Mouse (Mus musculus) kidney, adult 2 months (tissue): ENCODE data around the gene Slit3. TPM values are rescaled to one million over a fixed set of nuclear protein-coding genes. Genes with fewer than 3 reads are reported as not detected.

ENCODE experiments used
- DNase-seq: peaks from one replicate; pipeline ENCODE4 v3.0.0; 2021
- H3K27ac ChIP-seq: fragments of 200-500 bp; 2 replicates; pipeline ENCODE4 v1.5.1; 2012; ENCODE audit warnings: low read depth, low read length, control low read depth, inconsistent platforms; ENCODE audit not compliant: insufficient read depth
- H3K27me3 ChIP-seq: fragments of 200-500 bp; replicated peaks from 2 replicates; pipeline ENCODE4 v1.6.1; 2012; ENCODE audit warnings: mild to moderate bottlenecking, moderate library complexity, low read length, inconsistent platforms; ENCODE audit not compliant: control insufficient read depth, insufficient read depth
- H3K36me3 ChIP-seq: fragments of 200-500 bp; 2 replicates; pipeline ENCODE4 v1.6.1; 2012; ENCODE audit warnings: mild to moderate bottlenecking, moderate library complexity, low read length, inconsistent platforms; ENCODE audit not compliant: control insufficient read depth, insufficient read depth
- H3K4me1 ChIP-seq: fragments of 200-500 bp; 2 replicates; pipeline ENCODE4 v1.6.1; 2011; ENCODE audit warnings: low read length; ENCODE audit not compliant: control insufficient read depth, insufficient read depth
- H3K4me3 ChIP-seq: fragments of 200-500 bp; 2 replicates; pipeline ENCODE4 v1.5.1; 2011; ENCODE audit warnings: mild to moderate bottlenecking, low read depth, low read length, control low read depth; ENCODE audit not compliant: insufficient read depth
- CTCF ChIP-seq: fragments of 200-500 bp; conservative IDR thresholded peaks from 2 replicates; pipeline ENCODE4 v1.5.1; 2011; ENCODE audit warnings: low read depth, mild to moderate bottlenecking, control low read depth, low read length, moderate library complexity, mixed read lengths; ENCODE audit not compliant: insufficient read depth, insufficient read length
- POLR2A ChIP-seq: fragments of 200-500 bp; IDR thresholded peaks from one replicate; pipeline ENCODE4 v1.6.1; 2011; ENCODE audit warnings: low read depth, low read length, control low read depth
- WGBS: fragments of 180-500 bp; shearing (Covaris S2); methylation state at CpG from one replicate; pipeline ENCODE4 v1.1.7; 2018; 5-methylcytosine and 5-hydroxymethylcytosine counted together
- polyA plus RNA-seq: library from polyadenylated mRNA; depleted of rRNA; stranded (reverse); fragments of >200 nt; gene quantifications from 2 replicates; pipeline ENCODE4 v1.2.3, GENCODE M21; 2012

Slit3 gene
- polyA plus RNA-seq, 1 experiment = 8.4 TPM

DNA sequence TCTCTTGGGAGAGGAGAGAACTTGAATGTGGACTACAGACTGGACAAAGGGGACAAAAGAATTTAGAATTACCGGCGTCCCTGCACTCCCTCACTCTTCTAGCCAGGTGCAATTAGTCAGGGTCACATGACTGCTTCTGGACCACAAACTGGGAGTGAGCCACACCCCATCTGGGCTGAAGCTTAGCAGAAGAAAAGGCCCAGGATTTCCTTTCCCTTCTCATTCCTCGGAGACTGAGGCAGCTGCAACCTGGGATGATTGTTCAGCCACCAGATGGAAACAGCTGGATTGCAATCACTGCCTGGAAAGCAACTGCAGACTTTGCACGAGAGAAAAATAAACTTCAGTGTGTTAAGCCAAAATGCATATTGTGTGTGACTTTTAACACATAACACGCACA is 35.0 kb upstream of the Slit3 start:
- H3K36me3 ChIP-seq = no peaks in the 10 kb centered on the region
- DNase-seq = no peak
- WGBS = 32% methylated on average over 5 of the region's 5 CpGs
- TF ChIP-seq CTCF (no peak), POLR2A (no peak)
- no peak overlapping the region for H3K27ac ChIP-seq
- no peak overlapping the region for H3K4me3 ChIP-seq
- no peaks in the 10 kb centered on the region for H3K4me1 ChIP-seq
- H3K27me3 ChIP-seq = no peaks in the 10 kb centered on the region

DNA sequence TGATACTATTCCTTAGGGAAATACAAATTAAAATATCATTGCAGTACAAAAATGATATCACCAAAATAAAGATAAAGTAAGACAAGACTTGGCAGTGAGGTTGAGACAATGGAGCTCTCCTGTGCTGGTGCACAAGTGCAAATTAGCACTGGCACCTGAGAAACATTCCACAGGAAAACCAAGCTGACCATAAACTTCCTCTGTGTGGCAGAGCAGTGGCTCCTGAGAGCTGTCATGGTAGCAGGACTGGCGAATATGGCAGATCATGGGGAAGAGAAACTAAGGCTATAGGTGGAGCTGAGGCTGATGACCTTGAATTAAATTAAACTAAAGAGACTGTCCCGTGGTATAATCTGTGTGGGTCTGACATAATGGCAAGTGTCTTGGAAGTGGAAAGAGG is 33.6 kb upstream of the Slit3 start:
- 72% methylated on average over 2 of the region's 2 CpGs for WGBS
- no peak overlapping the region for H3K4me3 ChIP-seq
- no peaks in the 10 kb centered on the region for H3K36me3 ChIP-seq
- H3K4me1 ChIP-seq = no peaks in the 10 kb centered on the region
- no peaks in the 10 kb centered on the region for H3K27me3 ChIP-seq
- DNase-seq = no peak
- TF ChIP-seq POLR2A = no peak
- no peak for TF ChIP-seq CTCF
- H3K27ac ChIP-seq = no peak overlapping the region

DNA sequence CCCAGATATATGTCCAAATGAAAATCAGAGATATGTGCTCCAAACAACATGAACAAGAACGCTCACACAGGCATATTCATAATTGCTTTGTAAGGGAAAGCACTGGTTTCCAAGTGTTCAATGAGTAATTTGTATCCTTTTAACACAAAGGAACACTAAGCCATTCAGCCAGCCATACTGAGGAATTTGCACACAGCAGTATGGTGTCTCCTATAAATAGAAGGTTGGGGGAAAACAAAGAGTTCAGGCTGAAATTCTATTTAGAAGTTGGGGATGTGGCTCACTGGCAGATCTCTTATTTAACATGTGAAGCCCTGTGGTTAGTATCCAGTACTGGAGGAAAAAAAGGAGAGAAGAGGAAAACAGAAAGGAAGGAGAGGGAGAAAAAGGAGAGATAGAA is 32.9 kb upstream of the Slit3 start:
- no peak overlapping the region for H3K27ac ChIP-seq
- H3K36me3 ChIP-seq = no peaks in the 10 kb centered on the region
- no peak overlapping the region for H3K4me3 ChIP-seq
- H3K4me1 ChIP-seq = no peaks in the 10 kb centered on the region
- TF ChIP-seq CTCF (no peak), POLR2A (no peak)
- DNase-seq = no peak
- no peaks in the 10 kb centered on the region for H3K27me3 ChIP-seq
- WGBS = 98% methylated on average over 1 of the region's 1 CpGs

DNA sequence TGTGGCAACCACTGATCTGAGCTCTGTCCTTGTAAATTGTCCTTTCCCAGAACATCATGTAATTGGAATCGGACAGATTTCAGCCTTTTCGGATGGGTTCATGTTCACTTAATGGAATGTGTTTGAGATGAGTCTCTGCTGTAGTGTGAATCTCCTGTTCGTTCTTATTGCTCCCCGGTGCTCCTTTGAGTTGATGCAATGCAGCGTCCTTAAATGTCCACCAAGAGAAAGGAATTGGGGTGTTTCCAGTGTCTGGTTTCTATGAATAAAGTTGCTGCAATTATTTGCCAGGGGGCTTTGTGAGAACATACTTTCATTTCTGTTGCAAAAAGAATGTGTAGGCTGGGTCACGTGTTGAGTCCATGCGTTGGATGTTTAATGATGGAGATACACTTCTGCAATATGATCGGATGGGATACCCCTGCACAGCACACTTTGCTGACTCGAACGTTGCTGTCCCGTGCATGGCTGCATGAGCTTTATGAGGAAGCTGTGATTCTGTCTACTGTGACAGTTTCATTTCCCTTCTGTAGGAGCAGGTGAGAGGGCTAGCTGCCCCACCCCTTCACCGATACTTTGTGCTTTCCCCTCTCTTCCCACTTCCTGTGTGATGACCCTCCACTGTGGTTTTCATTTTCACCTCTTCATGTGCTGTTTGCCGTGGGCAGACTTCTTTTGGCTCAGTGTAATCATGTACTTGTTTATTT is 30.2 kb upstream of the Slit3 start:
- no peak overlapping the region for H3K27ac ChIP-seq
- WGBS = 47% methylated on average over 13 of the region's 13 CpGs
- TF ChIP-seq CTCF = no peak
- TF ChIP-seq POLR2A = no peak
- no peaks in the 10 kb centered on the region for H3K27me3 ChIP-seq
- DNase-seq = no peak
- H3K4me3 ChIP-seq = no peak overlapping the region
- no peaks in the 10 kb centered on the region for H3K36me3 ChIP-seq
- H3K4me1 ChIP-seq = no peaks in the 10 kb centered on the region

DNA sequence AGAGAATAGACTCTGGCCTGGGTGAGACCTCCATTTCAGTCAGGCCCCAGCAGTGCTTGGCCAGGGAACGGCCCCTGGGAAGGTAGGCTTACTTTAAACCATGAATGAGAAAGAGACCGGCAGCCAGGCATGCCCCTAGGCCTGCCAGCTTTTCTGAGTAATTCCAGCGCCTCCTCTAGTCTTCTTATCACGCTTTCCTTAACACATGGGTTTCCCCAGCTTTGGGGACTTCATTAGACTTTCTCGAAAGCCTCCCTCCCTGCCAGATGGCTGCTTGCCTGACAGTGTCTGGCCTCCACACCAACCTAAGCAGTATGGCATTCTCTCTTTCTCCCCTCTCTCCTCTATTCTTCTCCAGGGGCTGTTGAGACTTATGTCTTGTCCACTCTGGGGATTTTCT is 24.5 kb upstream of the Slit3 start:
- H3K36me3 ChIP-seq = no peaks in the 10 kb centered on the region
- H3K27me3 ChIP-seq = no peaks in the 10 kb centered on the region
- H3K4me3 ChIP-seq = no peak overlapping the region
- WGBS = 85% methylated on average over 5 of the region's 5 CpGs
- H3K27ac ChIP-seq = no peak overlapping the region
- TF ChIP-seq POLR2A (no peak), CTCF (no peak)
- no peak for DNase-seq
- H3K4me1 ChIP-seq = no peaks in the 10 kb centered on the region

DNA sequence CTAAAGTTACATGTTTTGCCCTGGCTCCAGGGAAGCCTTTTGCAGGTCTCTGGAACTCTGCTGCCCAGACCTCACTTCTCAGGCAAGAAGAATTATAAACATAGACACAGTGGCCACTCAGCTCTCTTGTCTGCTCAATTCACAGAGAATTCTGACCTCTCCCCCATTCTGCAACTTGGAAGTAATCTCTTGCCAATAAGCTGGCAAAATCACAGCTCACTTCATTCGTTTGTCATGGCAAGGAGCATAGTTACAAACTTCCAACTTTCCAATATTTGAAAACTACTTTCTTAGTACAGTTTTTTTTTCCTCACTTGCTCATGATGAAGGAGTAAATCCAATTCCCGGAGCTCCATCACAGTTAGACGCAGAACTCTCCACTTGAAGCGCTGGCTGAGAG is 11.2 kb upstream of the Slit3 start:
- Histone ChIP-seq H3K27me3 (no peaks in the 10 kb centered on the region; the same call in 1 of the 2 replicates), H3K4me1 (no peaks in the 10 kb centered on the region), H3K36me3 (no peaks in the 10 kb centered on the region), H3K27ac (no peak overlapping the region), H3K4me3 (no peak overlapping the region)
- no peak for DNase-seq
- no peak for TF ChIP-seq CTCF
- no peak for TF ChIP-seq POLR2A
- 44% methylated on average over 4 of the region's 4 CpGs for WGBS

DNA sequence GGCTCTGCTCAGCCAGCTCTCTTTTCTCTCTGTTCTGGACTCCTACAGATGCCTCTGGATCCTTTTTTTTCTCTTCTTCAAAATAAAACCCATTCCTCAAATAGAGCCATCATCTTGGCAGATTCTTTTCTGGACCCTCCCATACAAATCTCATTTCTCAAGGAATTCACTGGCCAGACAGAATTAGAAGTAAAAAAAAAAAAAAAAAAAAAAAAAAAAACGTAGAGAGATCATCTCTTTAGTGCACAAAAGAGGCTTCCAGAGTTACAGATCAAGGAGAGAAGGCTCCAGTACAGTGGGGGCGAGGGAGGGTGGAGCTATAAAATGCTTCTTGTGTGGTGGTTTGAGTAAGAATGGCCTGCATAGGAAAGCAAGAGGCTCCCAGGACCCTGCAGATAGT is 10.2 kb upstream of the Slit3 start:
- 45% methylated on average over 2 of the region's 2 CpGs for WGBS
- H3K27me3 ChIP-seq = no peaks in the 10 kb centered on the region; the same call in 1 of the 2 replicates
- TF ChIP-seq CTCF (no peak), POLR2A (no peak)
- no peaks in the 10 kb centered on the region for H3K36me3 ChIP-seq
- H3K27ac ChIP-seq = no peak overlapping the region
- no peak overlapping the region for H3K4me3 ChIP-seq
- DNase-seq = no peak
- no peaks in the 10 kb centered on the region for H3K4me1 ChIP-seq
